Mouse (Mus musculus) midbrain, postnatal 0 days (tissue): ENCODE measurements around the gene Col4a4. TPM values are rescaled to one million over a fixed set of nuclear protein-coding genes. Genes with fewer than 3 reads are reported as not detected.

ENCODE experiments used
- ATAC-seq: fragments of 200-750 bp; cut with Nextera tagmentation; 2 replicates; pipeline ENCODE4 v1.8.0; 2017; ENCODE audit warnings: moderate number of reproducible peaks, mild to moderate bottlenecking, moderate TSS enrichment, moderate library complexity; ENCODE audit not compliant: low FRiP score
- DNase-seq: peaks from one replicate; pipeline ENCODE4 v3.0.0-alpha.2; 2015; ENCODE audit warnings: low spot score
- H3K27ac ChIP-seq: fragments of 300-500 bp; sonication (generic); 2 replicates; pipeline ENCODE4 v1.5.1; 2014; ENCODE audit warnings: low read depth, mild to moderate bottlenecking, low read length, mixed read lengths
- H3K27me3 ChIP-seq: fragments of 300-500 bp; sonication (generic); 2 replicates; pipeline ENCODE4 v1.6.1; 2014; ENCODE audit warnings: low read length, control low read depth, mixed read lengths; ENCODE audit not compliant: insufficient read depth
- H3K36me3 ChIP-seq: fragments of 300-500 bp; sonication (generic); 2 replicates; pipeline ENCODE4 v1.6.1; 2014; ENCODE audit warnings: low read length, control low read depth, mixed read lengths; ENCODE audit not compliant: insufficient read depth
- H3K4me1 ChIP-seq: fragments of 300-500 bp; sonication (generic); 2 replicates; pipeline ENCODE4 v1.6.1; 2014; ENCODE audit warnings: mild to moderate bottlenecking, control low read depth, antibody characterized with exemption, low read length, mixed read lengths; ENCODE audit not compliant: insufficient read depth
- H3K4me2 ChIP-seq: fragments of 300-500 bp; sonication (generic); 2 replicates; pipeline ENCODE4 v1.6.1; 2014; ENCODE audit warnings: low read depth, mild to moderate bottlenecking, low read length, mixed read lengths; ENCODE audit not compliant: poor library complexity, severe bottlenecking
- H3K4me3 ChIP-seq: fragments of 300-500 bp; sonication (generic); 2 replicates; pipeline ENCODE4 v1.5.1; 2014; ENCODE audit warnings: low read depth, mild to moderate bottlenecking, low read length, moderate library complexity
- H3K9ac ChIP-seq: fragments of 300-500 bp; sonication (generic); replicated peaks from 2 replicates; pipeline ENCODE4 v1.6.1; 2014; ENCODE audit warnings: mild to moderate bottlenecking, low read length, moderate library complexity, mixed read lengths; ENCODE audit not compliant: poor library complexity, severe bottlenecking
- H3K9me3 ChIP-seq: fragments of 300-500 bp; sonication (generic); 2 replicates; pipeline ENCODE4 v1.6.1; 2016; ENCODE audit warnings: low read length, control low read depth
- CTCF ChIP-seq: IDR thresholded peaks from 2 replicates; pipeline ENCODE4 v1.5.1; 2016; ENCODE audit warnings: antibody characterized with exemption, mild to moderate bottlenecking
- WGBS: fragments of 180-500 bp; shearing (Covaris S2); extraction: QIAGEN DNeasy Blood & Tissue Kit; methylation state at CpG from one replicate; pipeline ENCODE4 v1.1.7; 2014; 5-methylcytosine and 5-hydroxymethylcytosine counted together
- polyA plus RNA-seq: library from polyadenylated mRNA; unstranded; fragments of >200 nt; fragmentation: Nextera tagmentation; extraction: Ambion mirVana; gene quantifications from 2 replicates; pipeline ENCODE4 v1.2.1, GENCODE M21; 2015
- total RNA-seq: library from RNA; depleted of rRNA; stranded (reverse); fragments of >200 nt; gene quantifications from 2 replicates; pipeline ENCODE4 v1.2.3, GENCODE M21; 2014

Gene Col4a4
- total and polyA plus RNA-seq, 2 experiments from 2014 or later: 0.16 to 0.44 TPM

DNA sequence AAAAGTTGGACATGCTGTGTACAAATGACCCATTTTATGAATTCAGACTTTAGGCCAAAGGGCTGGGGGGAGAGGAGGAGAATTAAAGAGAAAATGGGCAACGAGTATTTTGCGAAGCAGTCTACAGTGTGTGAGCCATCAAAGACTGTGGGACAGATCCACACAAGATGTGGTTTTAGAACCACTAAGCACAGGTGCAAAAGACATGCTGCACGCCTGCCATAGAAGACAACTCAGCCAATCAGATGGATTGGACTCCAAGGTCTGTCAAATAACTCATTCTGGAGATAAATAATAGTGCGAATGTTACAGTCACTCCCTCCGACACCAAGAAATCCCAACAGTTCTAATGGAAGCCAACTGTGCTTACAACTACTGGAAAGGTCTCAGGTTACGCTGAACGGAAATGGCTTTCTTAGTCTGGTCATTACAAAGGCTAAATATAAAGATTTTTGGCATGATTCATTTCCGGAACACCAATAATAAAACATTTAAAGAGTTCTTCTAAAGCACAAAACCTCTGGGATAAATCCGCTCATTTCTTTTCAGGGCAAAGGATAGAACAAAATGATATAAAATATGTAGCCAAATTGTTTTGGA, 25.5 kb upstream of the Col4a4 start:
- no peak for DNase-seq

DNA sequence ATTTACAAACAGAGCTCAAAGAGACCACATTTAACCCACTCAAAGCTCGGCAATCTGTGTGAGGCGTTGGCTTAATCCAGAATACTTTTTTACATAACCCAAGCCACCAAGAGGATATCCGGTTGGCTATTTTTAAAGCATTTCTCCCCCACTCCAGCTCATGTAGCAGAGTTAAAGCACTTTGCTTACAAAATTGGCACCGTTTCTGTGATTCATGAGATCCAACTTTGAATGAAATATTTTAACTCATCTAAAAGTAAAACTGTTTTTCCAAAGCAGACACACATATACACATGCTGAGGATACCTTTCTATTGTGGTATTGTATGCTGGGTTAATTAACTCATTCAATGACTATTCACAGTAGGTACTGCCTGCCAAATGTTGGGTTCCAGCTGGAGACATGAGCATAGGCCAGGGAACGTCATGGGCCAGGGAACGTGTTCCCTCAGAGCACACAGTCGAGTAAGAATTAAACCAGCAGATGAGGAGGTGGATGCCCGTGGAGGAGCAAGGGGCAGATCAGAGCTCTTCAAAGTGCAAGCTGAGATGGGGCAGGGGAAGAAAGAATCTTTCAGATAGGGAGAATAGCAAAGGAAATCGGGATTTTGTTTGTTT, 22.1 kb upstream of the Col4a4 start:
- Histone ChIP-seq H3K4me2 (no peak overlapping the region), H3K36me3 (no peaks in the 10 kb centered on the region), H3K4me1 (no peaks in the 10 kb centered on the region), H3K9ac (no peak overlapping the region), H3K27me3 (no peaks in the 10 kb centered on the region), H3K9me3 (no peaks in the 10 kb centered on the region), H3K4me3 (no peak overlapping the region), H3K27ac (no peak overlapping the region)
- WGBS: 69% methylated on average over 9 of the region's 9 CpGs
- ATAC-seq (no peak), DNase-seq (peak; percentile 13)
- TF ChIP-seq CTCF: no peak

More for the DNA sequence above, 25.5 kb upstream of the Col4a4 start:
- Histone ChIP-seq H3K9ac (no peak overlapping the region), H3K4me1 (no peaks in the 10 kb centered on the region), H3K9me3 (no peaks in the 10 kb centered on the region), H3K27me3 (no peaks in the 10 kb centered on the region), H3K4me3 (no peak overlapping the region), H3K27ac (no peak overlapping the region), H3K36me3 (no peaks in the 10 kb centered on the region), H3K4me2 (no peak overlapping the region)
- ATAC-seq: no peak
- no peak for TF ChIP-seq CTCF
- 91% methylated on average over 9 of the region's 9 CpGs for WGBS

DNA sequence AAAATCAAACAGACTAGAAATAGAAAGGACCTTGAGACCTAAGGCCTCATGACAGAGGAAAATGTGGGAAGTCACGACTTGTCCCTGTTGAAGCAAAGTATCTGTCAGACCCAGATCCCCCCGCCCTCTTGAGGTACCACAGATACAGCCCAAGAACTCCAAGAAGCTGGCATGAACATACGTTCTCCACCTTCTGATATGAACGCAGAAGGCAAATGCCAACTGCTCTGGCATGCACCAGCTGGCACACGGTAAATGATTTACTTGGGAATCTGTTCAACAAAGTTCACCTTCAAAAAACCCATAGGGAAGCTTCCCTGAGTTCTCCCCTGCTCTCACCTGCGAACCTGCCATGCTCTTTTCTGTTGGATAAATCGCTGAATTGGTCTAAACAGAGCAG, 19.2 kb upstream of the Col4a4 start:
- Histone ChIP-seq H3K9me3 (no peaks in the 10 kb centered on the region), H3K4me2 (no peak overlapping the region), H3K4me3 (no peak overlapping the region), H3K9ac (no peak overlapping the region), H3K27me3 (no peaks in the 10 kb centered on the region), H3K36me3 (no peaks in the 10 kb centered on the region), H3K4me1 (no peaks in the 10 kb centered on the region), H3K27ac (no peak overlapping the region)
- WGBS: 92% methylated on average over 7 of the region's 7 CpGs
- peak; percentile 7 for DNase-seq
- TF ChIP-seq CTCF: no peak
- no peak for ATAC-seq

DNA sequence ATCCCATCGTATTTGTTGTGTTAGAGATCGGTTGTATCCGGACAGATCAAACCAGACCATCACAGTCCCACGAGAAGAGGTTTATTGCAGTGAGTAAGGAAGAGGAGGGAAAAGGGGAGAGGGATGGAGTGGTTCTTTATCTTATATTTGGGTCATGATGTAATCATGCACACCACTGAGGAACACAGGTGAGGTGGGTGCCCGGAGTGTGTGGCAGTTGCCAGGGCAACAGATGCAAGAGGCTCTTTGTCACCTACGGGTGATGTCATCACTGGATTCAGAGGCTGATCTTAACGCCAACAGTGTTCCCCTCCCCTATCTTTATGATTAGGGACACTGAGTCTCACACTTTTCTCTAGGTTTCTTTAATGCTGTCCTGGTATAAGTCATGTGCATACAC, 18.7 kb upstream of the Col4a4 start:
- TF ChIP-seq CTCF: no peak
- H3K27me3 ChIP-seq: no peaks in the 10 kb centered on the region
- peak; percentile 62; the same call in 1 of the 2 replicates for ATAC-seq
- H3K4me3 ChIP-seq: no peak overlapping the region
- DNase-seq: no peak
- no peaks in the 10 kb centered on the region for H3K36me3 ChIP-seq
- H3K27ac ChIP-seq: no peak overlapping the region
- H3K4me1 ChIP-seq: no peaks in the 10 kb centered on the region
- 89% methylated on average over 7 of the region's 7 CpGs for WGBS
- no peak overlapping the region for H3K9ac ChIP-seq
- H3K4me2 ChIP-seq: no peak overlapping the region
- H3K9me3 ChIP-seq: no peaks in the 10 kb centered on the region

DNA sequence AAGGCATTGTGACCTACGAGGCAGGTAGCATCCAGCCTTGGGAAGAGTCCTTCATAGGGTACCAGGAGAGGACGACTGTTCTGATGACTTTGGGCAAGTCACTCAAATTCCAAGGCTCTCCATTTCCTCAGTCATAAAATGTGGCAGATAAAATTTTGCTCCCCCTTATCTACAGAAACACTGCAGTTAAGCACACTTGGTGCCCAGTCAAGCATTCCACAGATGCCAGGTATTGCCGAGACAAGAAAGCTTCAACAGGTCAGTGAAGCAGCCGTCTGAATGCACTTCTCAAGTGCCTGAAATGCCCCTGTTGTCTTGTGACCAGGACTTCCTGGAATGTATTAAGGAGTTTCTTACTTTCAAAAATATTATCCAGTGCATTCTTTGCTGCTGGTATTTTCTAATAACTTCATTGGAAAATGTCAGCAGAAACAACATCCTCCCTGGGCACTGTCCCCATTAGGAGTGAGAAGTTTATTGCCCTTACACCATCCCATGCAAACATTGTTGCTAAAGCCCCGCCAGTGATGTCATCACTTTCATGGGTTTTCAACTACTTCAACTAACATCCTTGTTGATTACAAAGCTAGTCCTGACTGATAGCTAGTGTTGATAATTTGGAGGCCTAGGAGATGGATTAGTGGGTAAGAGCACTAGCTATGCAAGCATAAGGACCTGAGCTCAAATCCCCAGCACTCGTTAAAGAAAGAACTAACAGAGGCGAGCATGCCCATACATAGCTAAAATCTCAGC, 16.7 kb upstream of the Col4a4 start:
- no peak for TF ChIP-seq CTCF
- H3K9me3 ChIP-seq: no peaks in the 10 kb centered on the region
- H3K36me3 ChIP-seq: no peaks in the 10 kb centered on the region
- H3K4me2 ChIP-seq: no peak overlapping the region
- H3K9ac ChIP-seq: no peak overlapping the region
- no peak for DNase-seq
- no peak overlapping the region for H3K27ac ChIP-seq
- no peak for ATAC-seq
- H3K27me3 ChIP-seq: no peaks in the 10 kb centered on the region
- WGBS: 78% methylated on average over 7 of the region's 7 CpGs
- H3K4me3 ChIP-seq: no peak overlapping the region
- no peaks in the 10 kb centered on the region for H3K4me1 ChIP-seq
